Mouse (Mus musculus): ENCODE measurements at regions not wholly inside any gene's neighbourhood (a gene's known extent, or its start where the extent isn't known, plus 50 kb on each side); places are given as distances from the start of the nearest gene placed in this dataset.

DNA sequence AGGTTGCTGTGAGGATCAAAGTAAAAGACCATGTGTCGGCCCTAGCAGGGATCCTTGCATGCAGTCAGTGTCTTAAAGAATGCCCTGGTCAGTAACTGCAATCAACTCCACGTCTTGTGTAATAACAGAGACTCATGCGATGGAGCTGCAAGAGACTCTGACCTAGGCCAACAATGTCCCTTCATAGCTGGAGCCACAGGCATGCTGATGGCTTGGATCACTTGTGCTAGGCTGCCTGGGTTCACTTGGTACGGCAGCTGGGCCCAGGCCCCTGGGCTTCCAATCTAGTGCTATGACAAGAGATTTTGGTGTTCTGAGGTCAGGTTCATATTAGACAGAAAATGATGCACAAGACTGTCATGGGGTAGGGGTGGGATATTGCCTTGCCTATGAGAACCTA is 258.0 kb upstream of the Gm4791 start:
- TF ChIP-seq CTCF (IDR thresholded peaks at IDR 0.05; ENCODE audit: control insufficient read depth, insufficient read depth, insufficient replicate concordance, low read depth, low read length) (no peak), POLR2A (IDR thresholded peaks at IDR 0.05; ENCODE audit: control insufficient read depth, low read depth, low read length) (no peak)

Measured in testis, adult 2 months (tissue).